11 mouse cellular contexts compared by ENCODE assay signal in genomic region chr9:102436378-102436777, GRCm38 (mm10).
DNase-seq lines count a peak whose midpoint lies in the region; ATAC-seq and TF ChIP-seq lines count a peak whose summit lies in the region.
"Had no signal": no experiment of that assay in that cellular context is flagged by ENCODE, and none has a peak within 500 bp of the region (broad histone marks: within the 10 kb centered on the region; RNA-seq: fewer than 3 reads in every experiment).

No protein-coding gene starts in this region.

- no peaks in the 10 kb centered on the region for H3K9me3 ChIP-seq in embryonic facial prominence, embryonic 11.5 days (replicated peaks; ENCODE audit: control insufficient read depth, low read length)

- no peak overlapping the region for H3K4me3 ChIP-seq in left cerebral cortex, adult 2 months
- H3K4me3 ChIP-seq in embryonic facial prominence, embryonic 11.5 days (ENCODE audit: low read depth, low read length) = no peak overlapping the region

- no peak overlapping the region for H3K27ac ChIP-seq in left cerebral cortex, adult 2 months
- H3K27ac ChIP-seq in embryonic facial prominence, embryonic 11.5 days (replicated peaks; ENCODE audit: low read depth, low read length) = no peak overlapping the region

- ATAC-seq in embryonic facial prominence, embryonic 11.5 days (replicated peaks; ENCODE audit: insufficient number of reproducible peaks, low FRiP score, low TSS enrichment, low read depth) = no peak
- ATAC-seq: midbrain, embryonic 16.5 days had no signal

- H3K36me3 ChIP-seq in embryonic facial prominence, embryonic 11.5 days (replicated peaks; ENCODE audit: control insufficient read depth, insufficient read depth, low read depth, low read length) = no peaks in the 10 kb centered on the region

- intact Hi-C loops in left cerebral cortex, adult 2 months (cut with DNase I) = no loop called here
- intact Hi-C loops in gastrocnemius, postnatal 36 days (cut with DNase I) = no loop called here

- 81% methylated on average over 5 of the region's 5 CpGs for WGBS in embryonic facial prominence, embryonic 11.5 days

- no peaks in the 10 kb centered on the region for H3K27me3 ChIP-seq in embryonic facial prominence, embryonic 11.5 days (ENCODE audit: control insufficient read depth, insufficient read depth, low read length)
- H3K27me3 ChIP-seq: CH12.LX had no signal

- DNase-seq in embryo, embryonic 10.5 days (ENCODE audit: low spot score) = peak; percentile 23
- DNase-seq in embryo, embryonic 10 days (ENCODE audit: low spot score) = no peak
- DNase-seq in left cerebral cortex, adult 2 months (ENCODE audit: extremely low spot score in 1 of 2, low spot score in 2 of 2) = no peak
- DNase-seq in left cerebral cortex, adult 9 months (ENCODE audit: low spot score in 2 of 2) = no peak
- peak; percentile 23 to 32 for DNase-seq in B cell, adult 2 months
- DNase-seq in embryonic facial prominence, embryonic 11.5 days (ENCODE audit: low spot score) = peak; percentile 13
- no peak for DNase-seq in frontal cortex, postnatal 10 days (ENCODE audit: low spot score in 2 of 2)
- DNase-seq in gastrocnemius, postnatal 36 days = no peak
- DNase-seq: adrenal gland, postnatal 14 days had no signal

- no peak overlapping the region for H3K9ac ChIP-seq in embryonic facial prominence, embryonic 11.5 days (replicated peaks; ENCODE audit: low read length)

- H3K4me1 ChIP-seq in embryonic facial prominence, embryonic 11.5 days (ENCODE audit: control insufficient read depth, insufficient read depth, low read length) = no peaks in the 10 kb centered on the region

- no peak overlapping the region for H3K4me2 ChIP-seq in embryonic facial prominence, embryonic 11.5 days (ENCODE audit: low read depth, low read length)

- TF ChIP-seq CTCF in left cerebral cortex, adult 2 months (IDR thresholded peaks at IDR 0.05) = peak; percentile 22

Comparison
In these comparisons a context has a peak if more than half of its experiments do, and no peak if none do; other contexts are left out.
1. DNase-seq: peak in embryo, embryonic 10.5 days (single experiment), B cell, adult 2 months (2 of 2) and embryonic facial prominence, embryonic 11.5 days (single experiment); none in embryo, embryonic 10 days (single experiment), left cerebral cortex, adult 2 months (0 of 2), left cerebral cortex, adult 9 months (0 of 2), frontal cortex, postnatal 10 days (0 of 2) and gastrocnemius, postnatal 36 days (0 of 2).